Mouse (Mus musculus): ENCODE results near the gene Nfe2l1.
"Not testable (repeated sequence)": the region's sequence is repeated elsewhere in the genome, so short reads cannot be mapped to it uniquely, and the experiment has no call there.

The Nfe2l1 gene

DNA sequence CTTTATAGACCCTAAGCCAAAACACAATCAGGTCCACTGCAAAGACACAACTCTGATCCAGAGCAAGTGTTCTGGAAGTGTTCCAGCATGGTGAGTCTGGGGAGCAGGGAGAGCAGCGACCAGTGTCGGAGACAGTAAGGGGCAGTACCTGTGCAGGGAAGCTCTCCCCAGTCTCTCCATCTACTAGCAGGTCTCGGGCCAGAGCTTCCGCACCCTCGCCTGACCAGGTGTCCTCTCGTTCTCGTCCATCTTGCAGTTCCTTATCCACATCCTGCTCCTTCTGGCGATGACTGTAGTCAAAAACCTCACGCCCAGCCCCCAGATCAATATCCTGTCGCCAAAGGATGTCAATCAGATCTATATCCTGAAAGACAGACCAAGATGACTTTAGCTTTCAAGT, 7.8 kb downstream of the Nfe2l1 start:
- in situ Hi-C loops (cut with MboI): no loop called here

DNA sequence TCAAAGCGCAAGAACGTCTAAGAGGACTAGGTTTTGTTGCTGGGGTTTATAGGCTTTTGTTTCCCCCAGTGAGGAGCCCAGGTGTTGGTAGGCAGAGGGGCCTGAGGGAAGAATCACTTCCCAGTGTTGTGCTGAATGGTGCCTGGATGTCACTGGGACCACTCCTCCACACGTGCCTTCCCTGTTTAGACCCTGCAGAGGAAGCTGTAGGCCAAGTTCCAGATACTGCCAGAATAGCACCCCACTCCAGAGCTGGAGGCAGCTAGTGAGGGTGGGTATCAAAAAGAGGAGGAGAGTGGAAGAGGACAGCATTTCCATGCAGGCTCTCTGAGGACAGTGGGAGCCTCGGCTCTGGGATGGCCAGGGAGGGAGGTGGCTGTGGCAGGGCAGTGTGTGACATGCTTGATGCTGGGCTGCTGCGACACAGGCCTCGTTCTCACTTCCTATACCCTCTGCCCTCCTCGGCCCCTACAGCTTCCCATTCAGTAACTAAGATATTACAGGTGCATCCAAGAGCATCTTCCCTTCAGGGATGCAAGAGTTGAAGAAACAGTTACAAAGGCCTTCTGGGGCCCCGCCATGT, 11.5 kb downstream of the Nfe2l1 start:
- in situ Hi-C loops (cut with MboI): no loop called here

DNA sequence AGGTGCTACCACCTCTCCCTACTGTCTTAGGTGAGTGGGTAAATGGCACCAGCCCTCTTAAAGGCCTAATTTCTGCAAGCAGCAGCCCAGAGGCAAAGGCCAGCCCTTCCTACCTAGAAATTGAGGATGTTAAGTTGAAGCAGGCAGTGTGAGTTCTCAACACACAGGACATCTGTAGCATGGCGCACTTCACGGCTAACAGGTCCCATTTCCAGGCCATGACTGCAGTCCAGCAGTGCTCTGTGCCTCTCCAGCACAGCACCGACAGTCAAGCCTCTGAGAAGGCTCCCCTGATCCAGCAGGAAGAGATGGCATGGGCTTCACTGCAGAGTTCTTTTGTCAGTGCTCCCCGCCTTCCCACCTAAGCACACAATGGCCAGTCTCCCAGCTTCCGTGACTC, 12.8 kb downstream of the Nfe2l1 start:
- in situ Hi-C loops (cut with MboI): no loop called here

- in situ Hi-C loops (cut with MboI): no loop called here
Measured at GRCm38 (mm10) chr11:96816494-96816893, 13.3 kb downstream of the Nfe2l1 start.

DNA sequence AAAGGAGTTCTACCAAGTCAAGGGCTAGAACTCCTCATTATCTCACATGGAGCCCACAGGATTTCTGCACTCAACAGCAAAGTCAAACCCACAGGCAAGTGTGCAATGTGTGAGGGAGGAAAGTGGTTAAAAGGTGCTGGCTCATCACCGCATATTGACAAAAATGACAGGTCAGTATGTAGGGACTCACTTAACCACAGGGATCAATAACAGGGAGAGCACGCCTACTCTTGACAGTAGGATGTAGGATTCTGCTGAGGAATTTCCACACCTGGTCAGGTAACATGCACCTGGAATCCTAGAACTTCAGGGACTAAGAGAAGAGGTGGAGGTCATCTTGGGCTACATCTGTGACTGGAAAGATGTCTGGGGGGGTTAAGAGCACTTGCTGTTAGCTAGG, 13.9 kb downstream of the Nfe2l1 start:
- in situ Hi-C loops (cut with MboI): no loop called here

DNA sequence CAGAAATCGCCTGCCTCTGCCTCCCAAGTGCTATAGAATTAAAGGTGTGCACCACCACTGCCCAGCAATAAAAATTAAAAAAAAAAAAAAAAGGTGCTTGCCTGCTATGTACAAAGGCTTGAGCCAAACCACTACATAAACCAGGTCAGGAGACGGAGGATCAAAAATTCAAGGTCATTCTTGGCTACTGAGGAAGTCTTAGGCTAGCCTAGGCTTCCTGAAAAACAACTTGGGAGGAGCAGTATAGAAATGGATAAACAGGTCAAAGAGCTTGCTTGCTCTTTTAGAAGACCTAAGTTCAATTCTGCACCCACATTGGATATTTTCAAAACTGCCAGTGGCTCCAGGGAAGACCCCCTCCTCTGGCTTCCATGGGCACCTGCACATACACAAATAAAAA, 15.3 kb downstream of the Nfe2l1 start:
- in situ Hi-C loops (cut with MboI): no loop called here

- in situ Hi-C loops (cut with MboI): no loop called here
Measured at GRCm38 (mm10) chr11:96813920-96814319, 15.8 kb downstream of the Nfe2l1 start.

DNA sequence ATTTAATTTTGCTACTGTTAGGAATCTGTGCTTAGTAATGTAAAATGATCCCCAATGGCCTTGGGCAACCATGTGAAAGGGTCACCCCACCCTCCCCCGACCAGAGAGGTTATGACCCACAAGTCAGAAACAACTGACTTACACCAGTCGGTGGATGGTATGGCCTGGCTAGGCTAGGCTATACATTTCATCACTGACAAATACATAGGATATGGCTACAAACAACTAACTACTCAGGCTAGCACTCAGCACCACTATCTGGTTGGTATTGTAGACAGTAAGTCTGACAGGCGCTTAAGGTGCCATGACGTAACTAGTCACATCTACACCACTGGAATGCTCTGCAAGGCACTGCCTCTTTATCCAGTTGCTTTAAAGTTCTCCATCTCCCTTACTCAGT, 16.3 kb downstream of the Nfe2l1 start:
- in situ Hi-C loops (cut with MboI): no loop called here

DNA sequence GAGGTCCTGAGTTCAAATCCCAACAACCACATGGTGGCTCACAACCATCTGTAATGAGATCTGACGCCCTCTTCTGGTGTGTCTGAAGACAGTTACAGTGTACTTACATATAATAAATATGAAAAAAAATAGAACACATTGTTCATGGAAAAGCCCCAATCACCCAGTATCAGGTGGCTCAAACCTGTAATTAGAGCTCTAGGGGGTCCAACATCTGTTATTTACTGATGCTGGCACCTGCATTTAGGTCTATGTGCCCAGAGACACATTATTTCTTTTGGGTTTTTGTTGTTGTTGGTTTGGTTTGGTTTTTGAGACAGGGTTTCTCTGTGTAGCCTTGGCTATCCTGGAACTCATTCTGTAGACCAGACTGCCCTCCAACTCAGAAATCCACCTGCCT, 18.6 kb downstream of the Nfe2l1 start:
- in situ Hi-C loops (cut with MboI): not testable (repeated sequence)

GRCm38 (mm10) chr11:96809562-96810235, 20.1 kb downstream of the Nfe2l1 start:
- in situ Hi-C loops (cut with MboI): no loop called here

GRCm38 (mm10) chr11:96808066-96808465, 21.7 kb downstream of the Nfe2l1 start:
- in situ Hi-C loops (cut with MboI): no loop called here

DNA sequence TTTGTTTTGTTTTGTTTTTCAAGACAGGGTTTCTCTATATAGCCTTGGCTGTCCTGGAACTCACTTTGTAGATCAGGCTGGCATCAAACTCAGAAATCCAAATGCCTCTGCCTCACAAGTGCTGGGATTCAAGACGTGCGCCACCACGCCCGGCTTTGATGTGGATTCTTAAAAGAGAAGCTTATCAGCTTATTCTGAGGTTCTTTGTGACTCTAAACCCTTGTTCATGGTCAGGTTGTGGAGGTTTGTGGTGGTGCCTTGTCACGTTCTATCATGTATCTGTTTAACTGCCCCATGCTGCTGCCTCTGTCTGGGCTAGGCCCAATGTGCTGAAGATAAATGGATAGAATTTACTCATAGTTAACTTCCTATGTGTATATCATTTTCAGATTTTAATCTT, 24.2 kb downstream of the Nfe2l1 start:
- in situ Hi-C loops (cut with MboI): no loop called here

- in situ Hi-C loops (cut with MboI): no loop called here
Measured at GRCm38 (mm10) chr11:96799511-96799910, 30.3 kb downstream of the Nfe2l1 start.

GRCm38 (mm10) chr11:96796586-96796985, 33.2 kb downstream of the Nfe2l1 start:
- in situ Hi-C loops (cut with MboI): no loop called here

- in situ Hi-C loops (cut with MboI): no loop called here
Measured at GRCm38 (mm10) chr11:96796081-96796480, 33.7 kb downstream of the Nfe2l1 start.

GRCm38 (mm10) chr11:96795491-96795890, 34.3 kb downstream of the Nfe2l1 start:
- in situ Hi-C loops (cut with MboI): no loop called here

DNA sequence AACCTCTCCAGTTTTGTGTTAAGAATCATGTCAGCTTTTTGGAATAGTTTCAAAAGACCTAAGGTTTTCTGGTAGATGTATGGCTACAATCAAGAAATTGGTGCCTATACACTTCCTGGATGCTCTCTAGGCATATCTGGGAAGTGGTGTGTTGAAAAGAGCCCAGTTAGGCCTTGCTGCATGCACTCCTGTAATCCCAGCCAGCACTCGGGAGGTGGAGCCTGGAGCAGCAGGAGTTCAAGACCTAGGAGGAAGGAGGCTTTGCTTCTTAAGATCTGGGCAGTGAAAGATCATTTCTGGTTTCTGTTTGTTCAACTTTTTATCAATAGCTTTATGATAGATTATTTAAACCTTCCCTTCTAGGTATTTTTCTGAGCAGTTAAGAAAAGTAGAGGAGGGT, 39.1 kb downstream of the Nfe2l1 start:
- in situ Hi-C loops (cut with MboI): no loop called here

GRCm38 (mm10) chr11:96789990-96790389, 39.8 kb downstream of the Nfe2l1 start:
- in situ Hi-C loops (cut with MboI): no loop called here

DNA sequence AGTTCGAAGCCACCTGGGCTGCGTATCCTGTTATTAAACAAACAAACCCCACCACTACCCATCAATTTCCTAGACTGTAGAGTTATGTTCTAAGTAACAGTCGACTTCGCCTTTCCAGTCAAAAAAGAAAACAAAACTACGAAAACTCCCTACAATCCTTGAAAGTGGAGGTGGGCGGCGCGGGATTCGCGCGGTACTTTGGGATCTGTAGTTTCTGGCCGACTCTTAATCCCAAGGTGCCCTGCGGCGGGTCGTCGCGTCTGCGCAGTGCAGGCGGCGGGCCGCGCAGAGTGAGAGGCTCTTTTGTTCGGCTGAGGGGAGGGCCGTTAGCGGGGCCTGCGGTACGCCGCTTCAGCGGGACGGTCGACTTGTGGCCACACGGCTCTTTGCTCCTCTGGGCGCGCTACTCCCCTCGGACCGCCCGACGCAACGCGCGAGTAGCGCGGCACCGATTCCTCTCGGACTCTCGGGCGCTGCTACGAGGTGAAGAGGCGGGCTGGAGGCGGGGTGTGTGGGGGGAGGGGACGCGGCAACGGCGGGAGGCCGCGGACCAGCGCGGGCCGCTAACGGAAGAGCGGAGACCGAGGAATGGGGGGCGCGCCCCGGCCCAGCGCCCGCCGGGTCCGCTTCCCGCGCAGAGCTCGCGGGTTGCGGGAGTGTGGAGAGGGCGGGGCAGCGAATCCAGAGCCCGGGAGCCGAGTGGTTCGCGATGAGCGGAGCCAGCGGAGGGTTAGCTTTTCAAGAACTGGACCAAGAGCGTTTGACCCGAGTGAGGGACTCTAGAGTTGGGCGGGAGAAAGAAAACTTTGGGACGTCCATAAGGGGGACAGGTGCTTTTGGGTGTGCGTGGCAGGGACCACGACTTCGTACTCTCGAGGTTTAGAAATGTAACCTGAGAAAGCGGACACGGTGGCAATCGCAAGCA, 40.6 kb downstream of the Nfe2l1 start, which contains the start of gene Cbx1:
TSS of gene Cbx1 (plus strand) at position 257 of the 925 bp plus-strand sequence.
- in situ Hi-C loops (cut with MboI): no loop called here

DNA sequence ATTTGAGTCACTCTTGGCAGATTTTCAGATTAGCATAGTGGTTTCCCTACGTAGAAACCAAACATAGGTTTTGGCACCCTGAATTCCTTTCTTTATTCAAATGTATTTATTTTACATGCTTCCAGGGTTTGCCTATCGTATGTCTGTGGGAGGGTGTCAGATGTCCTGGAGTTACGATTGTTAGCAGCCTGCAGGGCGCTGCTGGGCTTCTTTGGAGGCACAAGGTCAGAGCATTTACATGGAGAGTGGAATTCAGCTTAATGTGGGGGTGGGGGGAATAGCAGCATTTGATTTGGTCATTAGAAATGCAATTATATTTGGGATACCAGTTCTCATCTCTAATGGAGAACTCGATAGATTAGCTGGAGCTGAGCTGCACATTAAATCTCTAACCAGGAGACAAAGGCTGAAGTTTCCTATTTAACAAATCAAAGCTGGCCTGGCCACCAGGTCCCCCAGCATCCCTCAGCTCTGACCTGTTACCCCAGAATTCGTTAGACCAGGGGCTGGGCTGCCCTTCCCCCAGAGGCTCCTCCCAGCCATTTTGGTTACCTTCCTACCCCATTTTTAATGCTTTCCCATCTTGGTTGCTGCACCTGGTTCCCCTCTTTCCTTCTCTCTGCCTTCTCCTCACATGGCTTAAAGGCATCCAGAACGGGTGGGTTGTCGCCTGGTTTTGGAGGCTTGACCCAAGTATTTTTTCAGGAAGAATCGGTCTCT, 42.9 kb downstream of the Nfe2l1 start:
- in situ Hi-C loops (cut with MboI): no loop called here

DNA sequence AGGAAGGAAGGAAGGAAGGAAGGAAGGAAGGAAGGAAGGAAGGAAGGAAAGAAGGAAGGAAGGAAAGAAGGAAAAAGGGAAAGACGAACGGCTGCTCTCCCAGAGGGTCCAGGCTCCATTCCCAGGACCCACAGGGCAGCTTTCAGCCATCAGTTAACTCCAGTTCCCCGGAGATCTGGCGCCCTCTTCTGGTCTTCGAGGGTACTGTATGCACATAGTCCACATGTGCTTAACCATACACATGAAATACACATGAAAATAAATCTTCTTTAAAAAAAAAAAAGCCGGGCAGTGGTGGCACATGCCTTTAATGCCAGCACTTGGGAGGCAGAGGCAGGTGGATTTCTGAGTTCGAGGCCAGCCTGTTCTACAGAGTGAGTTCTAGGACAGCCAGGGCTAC, 44.9 kb downstream of the Nfe2l1 start:
- in situ Hi-C loops (cut with MboI): not testable (repeated sequence)

GRCm38 (mm10) chr11:96781425-96781824, 48.3 kb downstream of the Nfe2l1 start:
- in situ Hi-C loops (cut with MboI): no loop called here

All from mature B cell (primary cell).